Mouse (Mus musculus): ENCODE measurements around the gene Eef2k. TPM values are rescaled to one million over a fixed set of nuclear protein-coding genes. Genes with fewer than 3 reads are reported as not detected.
A peak's percentile ranks its signal among the peaks of the same experiment; 100 is the strongest.
"Not testable (repeated sequence)": the region's sequence is repeated elsewhere in the genome, so short reads cannot be mapped to it uniquely, and the experiment has no call there.

Eef2k gene
- total RNA-seq, 4 experiments from 2014 or later = 23.0 to 42.1 (median 30.7) TPM

DNA sequence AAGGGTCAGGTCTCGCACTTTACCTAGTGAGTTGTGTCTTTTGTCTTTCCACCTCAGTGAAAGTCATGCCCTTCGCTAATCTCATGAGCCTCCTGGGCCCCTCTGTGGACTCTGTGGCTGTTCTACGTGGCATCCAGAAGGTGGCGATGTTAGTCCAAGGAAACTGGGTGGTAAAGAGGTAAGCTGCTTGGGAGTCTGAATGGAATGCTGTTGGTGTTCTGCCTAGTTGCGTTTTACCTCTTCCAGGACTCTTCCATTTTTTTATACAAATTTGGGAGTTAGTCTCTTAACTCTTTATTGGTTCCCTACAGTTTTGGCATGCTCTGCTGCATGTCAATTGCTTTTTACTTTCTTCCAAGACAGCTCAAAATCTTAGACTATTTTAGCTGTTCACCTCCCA is 92.1 kb downstream of the Eef2k start:
- peak; percentile 65 for DNase-seq (ENCODE audit: low spot score)

DNA sequence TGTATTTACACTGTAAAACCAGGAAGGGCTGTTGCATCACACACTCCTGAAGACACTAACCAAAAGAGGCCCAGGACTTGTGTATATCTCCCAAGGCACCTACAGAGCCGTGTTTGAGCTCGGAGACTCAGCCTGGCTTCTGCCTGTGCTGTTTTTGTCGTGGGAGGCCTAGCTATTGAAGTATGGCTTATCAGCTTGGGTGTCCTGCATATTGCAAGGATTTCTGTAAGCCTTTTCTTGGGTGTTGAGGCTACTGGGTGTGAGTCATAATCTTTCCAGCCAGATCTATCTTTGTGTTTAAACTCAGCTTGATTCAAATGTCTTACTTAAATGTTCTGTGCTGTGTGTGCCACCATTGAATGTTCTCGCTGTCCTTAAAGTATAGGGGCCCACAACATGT is 93.9 kb downstream of the Eef2k start:
- DNase-seq (ENCODE audit: low spot score) = no peak

DNA sequence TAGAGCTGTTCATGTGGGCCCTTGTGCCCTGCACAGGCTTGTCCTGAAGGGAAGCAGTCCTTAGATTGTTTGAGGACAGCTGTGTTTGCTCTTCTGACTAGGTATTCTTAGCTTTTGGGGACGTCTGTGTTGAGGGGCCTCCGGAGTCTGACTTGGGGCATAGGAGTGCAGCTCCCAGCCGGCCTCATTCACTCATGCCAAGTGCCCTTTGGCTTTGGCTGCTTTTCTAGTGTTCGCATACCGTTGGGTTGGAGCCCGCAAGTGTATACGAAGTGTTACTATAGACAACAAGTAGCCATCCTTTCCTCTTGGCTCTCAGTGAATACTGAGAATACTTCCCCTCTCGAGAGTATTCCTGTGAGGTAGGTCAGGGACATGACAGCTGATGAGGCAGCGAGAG is 95.6 kb downstream of the Eef2k start:
- no peak for DNase-seq (ENCODE audit: low spot score)

DNA sequence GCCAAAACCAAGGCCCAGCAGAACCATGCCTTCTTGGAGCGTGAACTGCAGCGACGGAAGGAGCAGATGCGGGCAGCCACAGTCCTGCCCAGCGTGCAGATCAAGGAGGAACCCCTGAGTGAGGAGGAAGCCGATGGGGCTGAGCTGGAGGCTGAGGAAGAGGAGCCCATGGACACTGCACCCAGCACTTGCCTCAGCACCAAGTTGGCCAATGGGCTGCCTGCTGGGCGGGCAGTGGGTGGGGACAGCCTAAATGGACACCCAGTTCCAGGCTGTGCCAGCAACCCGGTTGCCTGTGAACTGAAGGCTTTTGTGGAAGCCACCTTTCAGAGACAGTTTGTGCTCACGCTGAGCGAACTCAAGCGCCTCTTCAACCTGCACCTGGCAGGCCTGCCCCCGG is 97.7 kb downstream of the Eef2k start:
- DNase-seq (ENCODE audit: low spot score) = no peak

DNA sequence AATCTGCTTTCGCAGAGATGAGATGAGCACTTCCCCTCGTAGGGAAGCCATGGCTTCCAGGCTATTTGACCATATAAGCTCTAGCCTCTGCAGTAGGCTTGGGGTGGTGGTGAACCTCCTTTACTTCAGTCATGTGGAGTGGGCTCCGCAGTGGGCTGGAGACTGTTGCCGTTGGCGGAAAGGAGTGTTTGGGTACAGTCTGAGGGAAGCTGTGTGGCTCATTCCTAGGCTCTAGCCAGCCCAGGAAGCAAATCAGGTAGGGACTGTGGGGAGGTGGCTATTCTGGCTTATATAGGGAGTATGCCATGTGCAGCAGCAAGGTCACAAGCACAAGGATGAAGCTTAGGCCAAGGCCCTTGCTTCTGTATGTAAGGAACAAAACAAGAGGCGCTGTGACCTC is 98.6 kb downstream of the Eef2k start:
- DNase-seq (ENCODE audit: low spot score) = no peak

DNA sequence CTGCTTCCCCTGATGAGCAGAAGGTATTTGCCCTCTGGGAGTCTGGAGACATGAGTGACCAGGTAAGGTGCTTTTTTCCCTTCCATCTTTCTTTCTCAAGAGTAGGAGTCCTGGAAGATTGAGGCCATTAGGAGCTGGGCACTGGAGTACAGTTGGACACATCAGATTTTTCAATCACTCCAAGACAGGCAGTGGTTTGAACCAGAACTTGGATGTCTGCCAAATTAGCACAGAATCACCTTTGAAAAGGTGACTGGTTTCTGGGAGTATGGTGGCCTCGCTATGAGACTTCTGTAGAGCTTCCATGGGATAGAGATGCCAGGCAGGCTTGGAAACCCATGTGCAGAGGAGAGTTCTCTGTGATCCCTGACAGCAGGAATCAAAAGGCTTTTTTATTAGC is 99.9 kb downstream of the Eef2k start:
- DNase-seq (ENCODE audit: low spot score) = no peak

DNA sequence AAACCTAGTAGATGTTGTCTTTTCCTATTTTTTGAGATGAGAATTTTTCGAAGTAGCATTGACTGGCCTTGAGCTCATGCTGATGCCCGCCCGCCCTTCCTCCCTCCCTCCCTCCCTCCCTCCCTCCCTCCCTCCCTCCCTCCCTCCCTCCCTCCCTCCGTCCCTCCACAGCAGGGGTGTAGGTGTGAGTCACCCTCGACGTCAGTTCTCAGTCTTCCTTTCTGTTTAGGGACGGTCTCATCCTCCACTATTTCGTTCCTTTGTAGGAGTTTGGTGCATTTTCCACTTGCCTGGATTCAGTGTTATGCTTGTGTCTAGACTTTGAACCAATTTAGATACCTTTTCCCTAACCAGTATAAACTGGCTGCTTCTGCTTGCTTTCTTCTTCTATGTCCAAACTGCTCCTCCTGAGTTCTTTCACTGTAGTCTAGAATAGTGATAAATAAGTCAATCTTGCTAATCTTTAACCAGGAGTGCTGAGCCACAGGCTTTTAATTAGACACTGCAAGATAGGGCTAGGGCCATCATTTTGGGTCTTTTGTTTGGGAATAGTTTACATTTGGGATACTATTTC is 101.4 kb downstream of the Eef2k start:
- no peak for DNase-seq (ENCODE audit: low spot score)

DNA sequence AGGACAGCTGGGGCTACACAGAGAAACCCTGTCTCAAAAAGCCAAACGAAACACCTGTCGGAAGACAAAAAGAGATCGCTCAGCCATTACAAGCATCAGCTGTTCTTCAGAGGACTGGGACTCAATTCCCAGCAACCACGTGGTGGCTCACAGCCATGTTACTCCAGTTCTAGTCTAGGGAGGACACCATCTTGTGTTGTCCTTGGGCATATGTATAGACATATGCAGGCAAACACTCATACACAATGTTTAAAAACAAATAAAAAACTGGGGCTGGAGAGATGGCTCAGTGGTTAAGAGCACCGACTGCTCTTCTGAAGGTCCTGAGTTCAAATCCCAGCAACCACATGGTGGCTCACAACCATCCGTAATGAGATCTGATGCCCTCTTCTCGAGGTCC is 111.0 kb downstream of the Eef2k start:
- DNase-seq (ENCODE audit: low spot score) = not testable (repeated sequence)

Other genes starting within 250 kb of the Eef2k start
- gene Uqcrc2, start 207.7 kb upstream of the Eef2k start, total RNA-seq (2022) = 1,000 to 10,000 TPM; 1,123 to 1,294 (median 1,155) TPM
- not detected for gene Pdzd9, start 172.5 kb upstream of the Eef2k start, total RNA-seq (2022)
- gene Mosmo, start 165.2 kb upstream of the Eef2k start, total RNA-seq (2022) = 10 to 100 TPM; 24.7 to 37.7 (median 32.3) TPM
- gene Vwa3a, start 103.5 kb upstream of the Eef2k start, total RNA-seq (2022) = 1 to 10 TPM; 1.7 to 4.6 (median 3.9) TPM
- gene Gm5737, start 30.5 kb upstream of the Eef2k start, total RNA-seq (2022) = not detected
- 1 to 10 TPM; 7.9 to 9.5 (median 8.6) TPM for gene Polr3e, start 74.9 kb downstream of the Eef2k start, total RNA-seq (2022)
- 10 to 100 TPM in 1 of 4 experiments, 1 to 10 TPM in 3; 4.8 to 14.4 (median 7.2) TPM for gene Cdr2, start 139.5 kb downstream of the Eef2k start, total RNA-seq (2022)
- not detected for gene Mfsd13b, start 139.7 kb downstream of the Eef2k start, total RNA-seq (2022)
- gene Mettl9, start 191.6 kb downstream of the Eef2k start, total RNA-seq (2022) = 100 to 1,000 TPM in 1 of 4 experiments, 10 to 100 TPM in 3; 83.1 to 103 (median 96.0) TPM
- gene Igsf6, start 231.7 kb downstream of the Eef2k start, total RNA-seq (2022) = 1 to 10 TPM in 2 of 4 experiments, under 1 TPM in 2; 0.72 to 1.5 (median 1.2) TPM
- under 1 TPM; 0.06 to 0.19 (median 0.06) TPM for gene Otoa, start 238.8 kb downstream of the Eef2k start, total RNA-seq (2022)

Measured in heart, adult 8-10 months (tissue).